Mouse (Mus musculus): ENCODE data around the gene Hilpda.

Hilpda gene

GRCm38 (mm10) chr6:29272312-29273072 lies at the start of gene Hilpda:
Gene Hilpda (plus strand): TSS chr6:29272488.
- DNase-seq = peak; percentile 90 to 93

GRCm38 (mm10) chr6:29229265-29229913 lies 42.9 kb upstream of the Hilpda start:
- DNase-seq = no peak

GRCm38 (mm10) chr6:29230386-29230785 lies 41.9 kb upstream of the Hilpda start:
- DNase-seq = no peak

GRCm38 (mm10) chr6:29231799-29232198 lies 40.5 kb upstream of the Hilpda start:
- no peak for DNase-seq

- DNase-seq = no peak
These were observed 40.0 kb upstream of the Hilpda start for GRCm38 (mm10) chr6:29232321-29232720.

- DNase-seq = no peak
These were observed 38.6 kb upstream of the Hilpda start for GRCm38 (mm10) chr6:29233710-29234109.

GRCm38 (mm10) chr6:29234272-29234671 lies 38.0 kb upstream of the Hilpda start:
- DNase-seq = no peak

- DNase-seq = peak; percentile 18 to 56
These were observed 31.5 kb upstream of the Hilpda start for GRCm38 (mm10) chr6:29240806-29241205.

GRCm38 (mm10) chr6:29241697-29242096 lies 30.6 kb upstream of the Hilpda start:
- DNase-seq = no peak

- no peak for DNase-seq
These were observed 30.0 kb upstream of the Hilpda start for GRCm38 (mm10) chr6:29242265-29242664.

GRCm38 (mm10) chr6:29245272-29246120 lies 26.8 kb upstream of the Hilpda start:
- DNase-seq = no peak

GRCm38 (mm10) chr6:29246183-29246582 lies 26.1 kb upstream of the Hilpda start:
- DNase-seq = no peak

GRCm38 (mm10) chr6:29246585-29246984 lies 25.7 kb upstream of the Hilpda start:
- DNase-seq = no peak

GRCm38 (mm10) chr6:29247072-29247471 lies 25.2 kb upstream of the Hilpda start:
- DNase-seq = no peak

GRCm38 (mm10) chr6:29259418-29259817 lies 12.9 kb upstream of the Hilpda start:
- DNase-seq = no peak

- no peak for DNase-seq
These were observed 10.5 kb upstream of the Hilpda start for GRCm38 (mm10) chr6:29261831-29262230.

GRCm38 (mm10) chr6:29263650-29264455 lies 8.4 kb upstream of the Hilpda start:
- no peak for DNase-seq

GRCm38 (mm10) chr6:29264456-29264781 lies 7.9 kb upstream of the Hilpda start:
- no peak for DNase-seq

GRCm38 (mm10) chr6:29266936-29267335 lies 5.4 kb upstream of the Hilpda start:
- DNase-seq = no peak

GRCm38 (mm10) chr6:29269006-29269668 lies 3.2 kb upstream of the Hilpda start:
- DNase-seq = no peak

- peak in 1 of 2 experiments; percentile 8 for DNase-seq
These were observed 1.3 kb upstream of the Hilpda start for GRCm38 (mm10) chr6:29270961-29271360.

- DNase-seq = no peak
These were observed 4.5 kb downstream of the Hilpda start for GRCm38 (mm10) chr6:29276746-29277145.

All from kidney, adult 8-10 months (tissue).